Mouse (Mus musculus) thymus, postnatal 36 days (tissue): ENCODE measurements around the gene Mrpl50.
"Not testable (repeated sequence)": the region's sequence is repeated elsewhere in the genome, so short reads cannot be mapped to it uniquely, and the experiment has no call there.

Source experiments
- DNase-seq, 2 experiments: peaks; one replicate each; pipeline ENCODE4 v3.0.0; 2022; ENCODE audit warnings: mixed read lengths in 2 of 2

The Mrpl50 gene

DNA sequence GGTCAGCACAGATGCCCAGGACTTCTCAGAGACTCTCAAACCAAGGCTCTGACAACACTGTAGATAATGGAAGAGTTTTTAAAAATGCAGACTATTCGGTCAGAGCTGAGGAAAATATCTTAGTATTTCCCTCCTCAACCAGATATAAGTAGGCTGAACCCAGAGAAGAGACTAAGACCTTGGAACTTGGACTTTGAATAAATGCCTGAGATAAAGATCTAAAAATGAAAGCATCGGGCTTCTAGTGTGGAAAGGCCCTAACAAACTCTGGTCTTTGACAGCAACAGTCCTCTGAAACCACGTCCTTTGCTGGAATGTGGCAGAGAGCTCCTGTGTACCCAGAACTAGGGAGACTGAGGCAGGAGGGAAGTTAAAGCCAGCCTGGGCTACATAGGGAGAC lies 14.5 kb downstream of the Mrpl50 start, which contains the start of gene Baat:
Baat (minus strand) TSS at position 172 of the 400 bp plus-strand sequence.
- no peak for DNase-seq

DNA sequence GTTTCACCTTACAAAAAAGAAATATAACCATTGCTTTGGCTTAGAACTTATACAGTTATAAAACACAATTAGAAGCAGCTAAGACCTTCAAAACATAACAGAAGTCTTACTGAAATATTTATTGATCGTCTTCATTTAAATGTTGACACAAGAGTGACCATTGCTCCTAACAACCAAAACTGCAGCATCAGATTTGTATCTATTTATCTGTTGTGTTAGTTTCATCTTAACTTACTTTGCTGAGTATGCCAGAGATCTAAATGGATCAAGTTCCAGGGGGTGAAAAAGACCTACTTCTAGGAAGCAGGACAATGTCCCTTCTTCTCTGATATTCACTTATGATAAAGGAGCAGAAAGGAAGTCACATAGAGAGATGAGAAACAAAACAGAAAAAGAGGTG lies 17.3 kb downstream of the Mrpl50 start:
- DNase-seq: no peak

DNA sequence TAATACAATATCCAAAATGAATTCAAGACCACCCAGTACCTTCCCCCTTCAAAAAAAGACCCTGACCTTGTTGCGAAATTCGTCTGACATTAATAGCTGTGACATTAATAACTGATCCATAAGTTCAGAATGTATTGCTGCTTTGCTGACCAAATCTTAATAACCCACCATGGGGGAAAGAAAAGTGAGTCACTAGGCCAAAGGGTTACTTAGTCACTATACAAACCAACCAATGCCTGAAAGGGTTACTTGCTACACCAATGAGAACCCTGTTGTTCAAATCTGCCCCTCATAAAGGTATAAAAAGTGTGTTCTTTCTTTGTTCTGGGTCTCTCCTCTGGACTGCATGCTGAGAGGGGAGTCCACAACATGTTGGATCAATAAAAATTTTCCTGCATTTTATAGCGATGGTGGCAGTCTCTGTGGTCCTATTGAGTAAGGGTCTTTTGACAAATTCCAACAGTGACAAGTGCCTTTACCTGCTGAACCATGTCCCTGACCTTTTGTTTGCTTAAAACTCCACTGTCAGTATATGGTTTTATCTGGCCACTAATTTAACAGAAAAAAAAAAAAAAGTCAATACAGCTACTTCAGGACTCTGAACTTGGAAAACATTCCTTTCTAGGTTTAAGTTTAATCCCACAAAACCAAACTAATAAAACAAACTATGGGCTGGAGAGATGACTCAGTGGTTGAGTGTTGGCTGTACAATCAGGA lies 34.8 kb downstream of the Mrpl50 start:
- DNase-seq: not testable (repeated sequence)

DNA sequence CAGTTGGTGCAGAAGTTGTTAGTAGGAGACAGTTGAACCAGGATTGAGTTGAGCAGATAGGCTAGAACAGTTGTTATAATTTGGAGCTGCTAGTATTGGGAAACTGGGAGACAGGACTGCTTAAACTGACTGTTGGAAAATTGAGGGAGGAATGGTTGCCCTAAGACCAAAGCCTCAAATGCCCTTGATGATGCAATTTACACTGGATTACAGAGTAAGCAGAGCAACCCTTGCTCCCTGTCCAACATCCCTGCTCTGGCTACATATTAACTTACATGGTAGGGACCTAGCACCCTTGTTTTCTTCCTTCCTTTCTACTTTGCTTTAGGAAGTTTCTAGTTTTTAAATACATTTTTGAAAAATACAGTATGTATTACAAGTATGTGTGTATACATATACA lies 35.5 kb downstream of the Mrpl50 start:
- DNase-seq: no peak

DNA sequence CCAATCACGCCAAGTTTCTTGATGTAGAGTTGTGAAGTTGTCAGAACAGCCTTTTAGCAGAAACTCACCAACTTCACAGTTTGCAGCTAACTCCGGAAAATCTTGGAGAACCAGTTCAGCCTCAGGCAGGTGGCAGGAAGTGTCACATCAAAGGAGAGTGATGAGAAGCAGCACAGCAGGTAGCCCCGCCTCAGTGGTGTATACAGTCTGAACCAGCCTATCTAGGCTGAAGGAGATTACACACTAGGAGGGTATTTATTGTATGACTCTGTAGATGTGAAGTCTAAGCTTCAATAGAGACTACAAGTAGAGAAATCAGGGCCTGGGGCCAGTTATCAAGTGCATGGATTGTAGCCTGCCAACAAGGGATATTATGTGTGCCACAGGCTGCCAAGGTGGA lies 40.0 kb downstream of the Mrpl50 start:
- peak; percentile 16 to 50 for DNase-seq

DNA sequence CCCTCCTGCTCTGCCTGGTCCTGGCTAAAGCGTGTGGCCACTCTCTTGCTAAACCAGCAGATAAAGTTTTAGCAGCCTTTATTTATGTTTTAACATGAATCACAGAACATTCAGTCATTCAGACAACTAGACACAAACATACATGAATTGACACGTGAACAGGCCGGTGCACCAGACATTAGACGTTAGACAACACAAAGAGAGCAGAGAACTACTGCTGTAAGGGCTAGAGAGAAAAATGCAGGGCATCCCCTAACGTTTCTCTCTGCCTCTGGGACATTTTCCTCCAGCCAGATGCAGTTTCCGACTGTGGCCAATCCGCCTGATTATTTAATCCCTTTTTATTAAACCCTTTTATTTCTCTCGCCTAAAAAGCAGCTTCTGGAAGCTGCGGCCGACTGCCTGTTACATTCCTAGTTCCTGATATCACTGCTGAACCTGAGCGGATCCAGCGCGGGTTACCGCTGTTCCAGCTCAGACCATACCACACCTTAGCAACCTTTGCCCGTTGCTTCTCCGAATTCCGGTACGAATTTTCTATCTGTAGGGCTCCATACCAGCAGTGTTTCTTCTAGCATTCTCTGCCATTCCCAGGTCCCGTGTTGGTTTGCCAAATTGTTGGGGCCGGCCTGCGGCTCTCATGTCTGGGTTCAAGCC lies 40.7 kb downstream of the Mrpl50 start:
- DNase-seq: no peak

DNA sequence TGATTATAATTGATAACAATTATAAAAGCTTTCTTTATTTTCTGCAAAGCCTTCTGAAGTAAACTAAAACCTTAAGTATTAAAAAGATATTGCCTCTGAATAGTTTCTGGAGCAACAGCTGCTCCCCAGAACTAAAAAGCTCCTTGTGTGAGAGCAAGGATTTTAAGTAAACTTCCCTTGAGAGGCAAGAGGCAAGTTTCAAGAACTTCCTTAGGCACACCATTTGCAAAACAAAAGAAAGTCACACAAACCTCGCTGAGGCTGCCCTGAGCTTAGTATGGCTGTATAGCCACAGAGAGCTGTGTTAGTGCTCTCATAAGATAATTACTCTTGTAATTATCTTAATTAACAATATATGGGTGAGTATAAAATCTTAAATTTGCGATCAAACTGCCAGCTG lies 41.9 kb downstream of the Mrpl50 start:
- not testable (repeated sequence) for DNase-seq

DNA sequence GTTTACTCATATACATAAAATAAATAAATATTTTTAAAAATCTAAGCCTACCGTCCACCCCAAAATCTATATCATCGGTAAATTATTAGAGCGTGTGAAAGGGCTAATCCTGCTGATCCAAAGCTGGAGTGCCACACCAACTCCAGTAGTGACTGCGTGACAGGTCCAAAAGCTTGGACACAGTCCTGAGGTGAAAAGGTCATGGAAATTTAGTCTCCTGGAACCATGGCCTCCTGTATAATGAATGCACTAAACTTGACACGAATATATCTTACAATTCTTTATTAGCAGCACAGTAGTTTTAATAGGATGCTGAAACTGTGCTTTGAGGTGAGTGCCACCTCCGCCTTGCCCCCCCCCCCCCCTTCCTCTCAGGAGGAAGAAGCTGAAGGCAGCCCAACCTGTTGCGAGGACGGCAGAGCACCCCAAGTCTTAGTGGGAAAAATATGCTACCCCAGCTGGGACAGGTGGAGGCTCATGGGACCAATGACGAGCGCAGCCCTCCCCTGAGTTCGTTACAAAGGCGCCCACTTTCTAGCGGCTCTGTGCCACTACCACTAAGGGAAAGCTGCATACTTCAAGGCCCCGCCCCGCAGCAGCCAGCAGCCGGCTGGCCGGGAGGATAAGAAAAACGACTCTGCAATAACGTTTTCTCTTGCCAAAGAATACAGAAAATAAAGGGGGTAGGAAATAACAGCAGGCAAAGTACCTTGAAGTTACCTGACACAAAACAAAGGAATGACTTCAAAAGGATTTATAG lies 42.6 kb downstream of the Mrpl50 start:
- peak; percentile 28 to 56 for DNase-seq

DNA sequence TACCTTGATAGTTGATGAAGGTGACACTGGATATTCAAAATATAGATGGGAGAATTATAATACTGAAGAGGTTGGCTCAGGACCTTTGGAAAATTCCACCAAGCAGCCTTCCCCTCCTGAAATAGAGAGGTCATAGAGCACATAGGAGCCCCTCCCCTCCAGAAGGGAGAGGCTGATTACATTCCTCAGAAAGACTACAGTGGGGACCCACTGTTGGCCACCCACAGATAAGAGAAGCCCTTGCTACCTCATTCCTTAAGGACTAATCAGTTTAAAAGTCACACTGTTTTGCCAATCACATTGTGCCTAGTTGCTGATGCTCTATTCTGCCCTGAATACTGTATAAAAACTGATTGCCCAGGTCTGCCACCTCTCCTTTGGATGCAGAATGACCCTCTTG lies 46.3 kb downstream of the Mrpl50 start:
- no peak for DNase-seq

DNA sequence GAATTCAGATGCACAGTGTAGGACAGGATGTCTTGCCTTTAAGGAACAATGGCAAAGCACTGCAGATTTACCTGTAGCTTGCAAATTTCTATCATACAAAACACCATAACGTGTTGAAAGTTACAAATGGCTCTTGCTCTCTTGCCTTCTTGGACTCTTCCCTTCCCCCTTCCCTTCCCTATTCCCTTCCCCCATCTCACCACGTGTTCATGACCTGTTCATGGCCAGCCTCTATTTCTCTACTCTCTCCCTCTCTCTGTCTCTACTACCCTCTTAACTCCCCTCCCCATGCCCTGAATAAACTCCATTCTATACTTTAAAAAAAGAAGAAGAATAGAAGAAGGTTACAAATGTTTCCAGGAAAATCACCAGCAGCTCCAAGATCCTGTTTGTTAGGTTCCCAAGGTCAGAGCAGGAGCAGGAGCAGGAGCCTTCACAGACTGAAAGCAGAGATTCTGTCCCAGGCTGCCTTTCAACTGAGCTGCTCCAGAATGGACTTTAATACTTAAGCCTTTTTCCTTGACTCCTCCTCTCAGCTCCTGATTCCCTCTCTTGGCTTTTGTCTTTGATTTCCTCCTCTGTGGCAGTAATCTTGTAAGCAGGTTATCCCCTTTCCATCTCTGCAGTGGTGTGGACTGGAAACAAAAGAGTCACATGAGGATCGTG lies 47.3 kb downstream of the Mrpl50 start, which contains the start of gene Acnat1:
Acnat1 (minus strand) TSS at position 478 of the 666 bp plus-strand sequence.
- DNase-seq: no peak

DNA sequence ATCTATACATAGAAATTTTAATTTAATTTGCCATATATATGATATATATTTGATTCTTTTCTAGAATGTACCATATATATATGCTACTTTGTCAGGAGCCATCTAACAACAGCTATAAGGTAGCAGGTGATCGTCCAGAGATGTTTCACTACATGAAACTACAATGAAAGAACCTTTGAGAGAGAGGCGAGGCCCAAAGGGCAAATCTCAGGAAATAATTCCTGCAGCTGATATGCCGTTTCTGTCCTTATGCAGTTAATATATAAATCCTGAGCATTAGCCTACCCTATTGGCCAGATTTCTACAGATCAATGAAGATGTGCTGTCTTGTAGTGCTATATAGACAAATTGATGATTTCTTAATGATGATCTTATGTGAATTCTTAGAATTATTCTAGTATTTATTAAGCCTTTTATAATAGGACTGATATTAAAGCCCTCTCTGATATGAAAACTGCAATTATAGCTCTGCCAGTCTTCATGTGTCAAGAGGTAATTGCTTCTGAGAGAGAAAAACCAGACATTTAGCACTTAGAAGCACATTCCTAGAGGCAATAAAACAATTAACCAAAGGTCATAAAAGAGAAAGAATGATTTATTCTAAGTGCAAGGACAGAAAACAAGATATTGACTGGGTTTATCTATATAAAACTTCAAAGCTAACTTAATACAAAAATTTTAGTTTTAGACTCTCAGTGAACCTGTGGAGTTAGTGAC lies 51.3 kb downstream of the Mrpl50 start:
- DNase-seq: no peak

DNA sequence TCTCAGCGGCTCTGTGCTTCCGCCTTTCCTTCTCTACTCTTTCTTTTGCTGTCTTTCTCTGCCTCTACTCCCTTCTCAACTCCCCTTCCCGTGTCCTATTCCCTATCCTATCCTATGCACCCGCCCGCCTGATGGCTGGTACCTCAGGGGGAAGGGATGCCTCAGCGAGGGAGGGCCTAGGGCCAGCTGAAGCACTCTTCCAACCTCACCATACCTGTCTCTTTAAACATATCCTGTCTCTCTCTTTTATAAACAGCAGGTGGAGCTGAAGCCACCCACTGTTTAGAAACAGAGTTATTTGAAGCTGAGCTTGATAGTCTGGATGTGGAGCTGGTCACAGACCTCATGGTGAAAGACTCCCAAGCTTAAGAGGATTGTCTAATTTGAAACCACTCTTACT lies 53.5 kb downstream of the Mrpl50 start:
- DNase-seq: no peak
